Mouse (Mus musculus): ENCODE results near the gene Zic5.

DNA sequence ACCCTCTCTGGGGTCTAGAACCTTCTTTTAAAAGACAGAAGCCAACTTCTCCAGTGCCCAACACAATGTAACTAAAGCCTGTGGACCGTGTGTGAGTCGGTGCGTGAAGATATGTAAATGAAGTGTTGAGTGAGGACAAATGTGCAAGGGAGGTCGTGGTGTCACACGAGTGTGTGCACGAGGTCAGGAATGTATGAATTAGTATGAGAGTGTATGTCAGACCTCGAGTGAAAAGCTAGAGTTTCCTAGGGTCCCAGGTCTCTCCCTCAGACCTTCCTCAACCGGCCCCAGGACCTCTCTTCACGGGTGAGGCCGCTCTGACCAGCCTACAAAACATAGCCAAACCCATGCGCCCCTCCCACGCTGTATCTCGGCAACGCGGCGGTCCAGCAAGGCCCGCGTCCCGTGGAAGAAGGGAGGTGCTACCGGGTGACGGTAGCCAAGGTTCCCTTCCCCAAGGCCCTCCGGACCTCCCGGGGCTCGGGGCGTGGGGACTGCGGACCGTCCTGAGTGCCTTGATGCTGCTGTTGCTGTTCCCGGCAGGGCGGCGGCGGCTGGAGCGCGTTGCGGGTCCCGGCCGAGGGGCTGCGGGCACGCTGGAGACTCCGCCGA is 2.3 kb downstream of the Zic5 start:
- no peak for TF ChIP-seq EP300 (IDR thresholded peaks at IDR 0.05; ENCODE audit: low read depth)
- TF ChIP-seq CTCF (IDR thresholded peaks at IDR 0.05; ENCODE audit: low read depth): no peak

Measured in liver, postnatal 0 days (tissue).